Mouse (Mus musculus): ENCODE results near the gene Klf9.

Gene Klf9

GRCm38 (mm10) chr19:23164651-23165240 is 23.7 kb downstream of the Klf9 start:
- DNase-seq (ENCODE audit: low spot score) = no peak

GRCm38 (mm10) chr19:23166550-23167284 is 25.7 kb downstream of the Klf9 start:
- DNase-seq (ENCODE audit: low spot score) = no peak

GRCm38 (mm10) chr19:23168899-23169658 is 28.1 kb downstream of the Klf9 start:
- no peak for DNase-seq (ENCODE audit: low spot score)

GRCm38 (mm10) chr19:23169659-23170050 is 28.6 kb downstream of the Klf9 start:
- DNase-seq (ENCODE audit: low spot score) = no peak

- no peak for DNase-seq (ENCODE audit: low spot score)
Measured at GRCm38 (mm10) chr19:23170476-23170875, 29.4 kb downstream of the Klf9 start.

- DNase-seq (ENCODE audit: low spot score) = no peak
Measured at GRCm38 (mm10) chr19:23171136-23171535, 30.1 kb downstream of the Klf9 start.

GRCm38 (mm10) chr19:23175090-23175489 is 34.1 kb downstream of the Klf9 start:
- no peak for DNase-seq (ENCODE audit: low spot score)

- no peak for DNase-seq (ENCODE audit: low spot score)
Measured at GRCm38 (mm10) chr19:23175511-23175910, 34.5 kb downstream of the Klf9 start.

GRCm38 (mm10) chr19:23178533-23178932 is 37.5 kb downstream of the Klf9 start:
- no peak for DNase-seq (ENCODE audit: low spot score)

- no peak for DNase-seq (ENCODE audit: low spot score)
Measured at GRCm38 (mm10) chr19:23183493-23183892, 42.5 kb downstream of the Klf9 start.

- no peak for DNase-seq (ENCODE audit: low spot score)
Measured at GRCm38 (mm10) chr19:23184068-23184467, 43.0 kb downstream of the Klf9 start.

GRCm38 (mm10) chr19:23187732-23188131 is 46.7 kb downstream of the Klf9 start:
- DNase-seq (ENCODE audit: low spot score) = no peak

GRCm38 (mm10) chr19:23188986-23189385 is 48.0 kb downstream of the Klf9 start:
- DNase-seq (ENCODE audit: low spot score) = no peak

GRCm38 (mm10) chr19:23189744-23190143 is 48.7 kb downstream of the Klf9 start:
- no peak for DNase-seq (ENCODE audit: low spot score)

- DNase-seq (ENCODE audit: low spot score) = no peak
Measured at GRCm38 (mm10) chr19:23191486-23191885, 50.5 kb downstream of the Klf9 start.

- DNase-seq (ENCODE audit: low spot score) = no peak
Measured at GRCm38 (mm10) chr19:23193076-23193475, 52.0 kb downstream of the Klf9 start.

GRCm38 (mm10) chr19:23202106-23202505 is 61.1 kb downstream of the Klf9 start:
- no peak for DNase-seq (ENCODE audit: low spot score)

GRCm38 (mm10) chr19:23203505-23204053 is 62.6 kb downstream of the Klf9 start:
- no peak for DNase-seq (ENCODE audit: low spot score)

GRCm38 (mm10) chr19:23211325-23211724 is 70.3 kb downstream of the Klf9 start:
- no peak for DNase-seq (ENCODE audit: low spot score)

GRCm38 (mm10) chr19:23214326-23214725 is 73.3 kb downstream of the Klf9 start:
- no peak for DNase-seq (ENCODE audit: low spot score)

Data from spleen, adult 12 weeks (tissue).